Mouse (Mus musculus) forebrain, postnatal 0 days (tissue): ENCODE results near the gene Gmfg. TPM values are rescaled to one million over a fixed set of nuclear protein-coding genes. Genes with fewer than 3 reads are reported as not detected.

Source experiments
- ATAC-seq: fragments of 200-750 bp; cut with Nextera tagmentation; 2 replicates; pipeline ENCODE4 v1.8.0; 2017; ENCODE audit warnings: mild to moderate bottlenecking, moderate library complexity
- DNase-seq: peaks from one replicate; pipeline ENCODE4 v3.0.0-alpha.2; 2015
- H3K27ac ChIP-seq: fragments of 300-500 bp; sonication (generic); 2 replicates; pipeline ENCODE4 v1.5.1; 2014; ENCODE audit warnings: low read depth, mild to moderate bottlenecking, antibody characterized with exemption, low read length, moderate library complexity, mixed read lengths
- H3K27me3 ChIP-seq: fragments of 300-500 bp; sonication (generic); 2 replicates; pipeline ENCODE4 v1.6.1; 2014; ENCODE audit warnings: mild to moderate bottlenecking, low read length, mixed read lengths; ENCODE audit not compliant: insufficient read depth
- H3K36me3 ChIP-seq: fragments of 300-500 bp; sonication (generic); 2 replicates; pipeline ENCODE4 v1.6.1; 2014; ENCODE audit warnings: mild to moderate bottlenecking, moderate library complexity; ENCODE audit not compliant: insufficient read depth
- H3K4me1 ChIP-seq: fragments of 300-500 bp; sonication (generic); 2 replicates; pipeline ENCODE4 v1.6.1; 2014; ENCODE audit warnings: antibody characterized with exemption; ENCODE audit not compliant: insufficient read depth
- H3K4me2 ChIP-seq: fragments of 300-500 bp; sonication (generic); 2 replicates; pipeline ENCODE4 v1.6.1; 2014; ENCODE audit warnings: low read depth, mild to moderate bottlenecking, moderate library complexity
- H3K4me3 ChIP-seq: fragments of 300-500 bp; sonication (generic); 2 replicates; pipeline ENCODE4 v1.5.1; 2014; ENCODE audit warnings: low read depth, low read length, mixed read lengths
- H3K9ac ChIP-seq: fragments of 300-500 bp; sonication (generic); 2 replicates; pipeline ENCODE4 v1.6.1; 2014; ENCODE audit warnings: mild to moderate bottlenecking
- H3K9me3 ChIP-seq: fragments of 300-500 bp; sonication (generic); 2 replicates; pipeline ENCODE4 v1.6.1; 2016; ENCODE audit warnings: low read length
- CTCF ChIP-seq: sonication (generic); IDR thresholded peaks from 2 replicates; pipeline ENCODE4 v1.5.1; 2016; ENCODE audit warnings: antibody characterized with exemption, control low read depth, low read depth
- WGBS: fragments of 180-500 bp; shearing (Covaris S2); extraction: QIAGEN DNeasy Blood & Tissue Kit; methylation state at CpG from one replicate; pipeline ENCODE4 v1.1.7; 2014; 5-methylcytosine and 5-hydroxymethylcytosine counted together
- polyA plus RNA-seq: library from polyadenylated mRNA; unstranded; fragments of >200 nt; fragmentation: Nextera tagmentation; extraction: Ambion mirVana; gene quantifications from 2 replicates; pipeline ENCODE4 v1.2.1, GENCODE M21; 2015
- total RNA-seq: library from RNA; depleted of rRNA; stranded (reverse); fragments of >200 nt; gene quantifications from 2 replicates; pipeline ENCODE4 v1.2.3, GENCODE M21; 2014

Gene Gmfg
- total and polyA plus RNA-seq, 2 experiments from 2014 or later: 2.6 to 5.8 TPM

DNA sequence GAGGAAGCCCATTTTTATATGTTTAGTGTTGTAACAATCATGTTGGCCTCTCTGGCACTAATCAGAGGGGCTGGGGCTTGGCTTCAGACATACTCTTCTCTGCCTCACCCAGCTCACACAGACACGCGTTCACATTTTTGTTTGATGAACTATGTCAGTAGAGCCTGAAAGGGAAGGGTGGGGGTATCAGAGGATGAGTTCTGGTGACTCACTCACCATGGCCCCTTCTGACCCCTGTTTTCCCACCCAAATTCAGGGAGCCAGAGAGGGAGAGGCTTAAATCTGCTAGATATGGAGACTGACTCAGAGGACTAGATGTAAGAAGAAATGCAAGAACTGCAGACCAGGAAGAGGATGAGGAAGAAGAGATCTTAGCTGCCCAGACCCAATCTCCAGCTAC, 17.8 kb upstream of the Gmfg start:
- 97% methylated on average over 2 of the region's 2 CpGs for WGBS
- H3K9ac ChIP-seq: no peak overlapping the region
- ATAC-seq (no peak), DNase-seq (no peak)
- H3K27ac ChIP-seq: no peak overlapping the region
- peaks cover 50% of the 10 kb centered on the region for H3K36me3 ChIP-seq
- no peaks in the 10 kb centered on the region for H3K4me1 ChIP-seq
- TF ChIP-seq CTCF: no peak
- no peak overlapping the region for H3K4me2 ChIP-seq
- no peak overlapping the region for H3K4me3 ChIP-seq
- H3K9me3 ChIP-seq: no peaks in the 10 kb centered on the region
- H3K27me3 ChIP-seq: no peaks in the 10 kb centered on the region

DNA sequence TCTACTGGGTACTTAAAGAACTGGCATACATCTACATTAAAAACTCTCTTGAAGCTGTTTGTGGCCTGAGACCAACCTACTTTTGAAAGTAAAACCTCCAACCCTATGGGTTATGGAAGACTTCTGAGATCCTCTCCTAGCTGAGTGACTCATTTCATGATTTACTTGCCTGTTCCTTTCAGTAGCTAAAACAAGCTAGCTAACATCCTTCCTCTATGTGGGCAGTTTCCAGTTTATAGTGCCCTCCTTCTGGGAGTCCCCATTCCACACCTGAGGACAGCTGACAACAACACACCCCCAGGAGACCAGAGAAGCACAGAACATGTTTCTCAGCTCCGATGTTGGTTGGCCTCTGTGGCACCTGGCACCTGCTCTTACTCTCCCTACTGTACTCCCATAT, 14.2 kb upstream of the Gmfg start:
- no peak overlapping the region for H3K27ac ChIP-seq
- no peaks in the 10 kb centered on the region for H3K27me3 ChIP-seq
- H3K4me2 ChIP-seq: no peak overlapping the region
- H3K4me1 ChIP-seq: no peaks in the 10 kb centered on the region
- no peak overlapping the region for H3K4me3 ChIP-seq
- no peak for ATAC-seq
- H3K9me3 ChIP-seq: no peaks in the 10 kb centered on the region
- H3K9ac ChIP-seq: no peak overlapping the region
- peaks cover 37% of the 10 kb centered on the region for H3K36me3 ChIP-seq
- no peak for TF ChIP-seq CTCF
- 78% methylated on average over 1 of the region's 1 CpGs for WGBS
- DNase-seq: no peak

DNA sequence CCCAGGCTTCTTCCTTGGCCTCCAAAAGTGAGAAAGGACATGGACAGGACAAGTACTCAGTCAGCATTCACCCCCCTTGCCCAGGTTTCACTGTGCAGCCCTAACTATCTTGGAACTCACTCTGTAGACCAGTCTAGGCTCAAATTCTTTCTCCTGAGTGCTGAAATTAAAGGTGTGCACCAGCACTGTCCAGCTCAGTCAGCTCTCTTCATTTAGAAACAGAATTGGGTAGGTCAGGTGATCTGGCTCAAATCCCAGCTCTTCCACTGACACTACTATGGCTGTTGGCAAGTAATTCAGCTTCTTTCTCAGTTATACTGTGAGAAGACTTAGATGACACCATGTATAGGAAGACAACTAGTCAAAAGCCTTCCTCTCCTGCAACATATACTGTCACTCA, 9.5 kb upstream of the Gmfg start:
- H3K27ac ChIP-seq: no peak overlapping the region

DNA sequence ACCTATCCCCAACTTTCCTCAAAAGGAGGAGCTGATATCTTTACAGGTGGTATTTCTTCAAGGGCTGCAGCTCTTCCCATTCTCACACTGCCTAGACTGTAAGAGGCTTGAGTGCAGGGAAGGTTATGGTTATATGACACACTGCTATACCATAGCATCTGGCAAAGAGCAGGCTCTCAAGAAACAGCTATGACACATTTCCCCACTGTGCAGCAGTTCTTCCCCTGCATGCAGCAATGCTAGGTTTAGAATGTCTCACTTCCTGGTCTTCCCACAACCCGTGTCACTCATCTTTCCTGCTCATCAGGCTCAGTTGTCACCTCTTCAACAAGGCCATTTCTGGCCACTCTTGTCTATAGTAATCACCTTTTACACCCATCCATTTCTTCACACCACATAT, 6.7 kb upstream of the Gmfg start:
- Histone ChIP-seq H3K9me3 (no peaks in the 10 kb centered on the region), H3K9ac (no peak overlapping the region), H3K27ac (no peak overlapping the region), H3K27me3 (no peaks in the 10 kb centered on the region), H3K4me2 (no peak overlapping the region), H3K36me3 (peaks cover 10% of the 10 kb centered on the region; the same call in 1 of the 2 replicates), H3K4me1 (peaks cover 18% of the 10 kb centered on the region), H3K4me3 (no peak overlapping the region)
- DNase-seq (no peak), ATAC-seq (no peak)
- no peak for TF ChIP-seq CTCF
- 73% methylated on average over 1 of the region's 1 CpGs for WGBS

More for the DNA sequence above, 9.5 kb upstream of the Gmfg start:
- no peaks in the 10 kb centered on the region for H3K9me3 ChIP-seq
- no peak for TF ChIP-seq CTCF
- no peak overlapping the region for H3K4me2 ChIP-seq
- peaks cover 17% of the 10 kb centered on the region for H3K36me3 ChIP-seq
- ATAC-seq (no peak), DNase-seq (no peak)
- no peaks in the 10 kb centered on the region for H3K27me3 ChIP-seq
- no peak overlapping the region for H3K9ac ChIP-seq
- H3K4me3 ChIP-seq: no peak overlapping the region
- 0 out of 2 replicates have a peak, but pooled peaks cover 5% of the 10 kb centered on the region for H3K4me1 ChIP-seq

DNA sequence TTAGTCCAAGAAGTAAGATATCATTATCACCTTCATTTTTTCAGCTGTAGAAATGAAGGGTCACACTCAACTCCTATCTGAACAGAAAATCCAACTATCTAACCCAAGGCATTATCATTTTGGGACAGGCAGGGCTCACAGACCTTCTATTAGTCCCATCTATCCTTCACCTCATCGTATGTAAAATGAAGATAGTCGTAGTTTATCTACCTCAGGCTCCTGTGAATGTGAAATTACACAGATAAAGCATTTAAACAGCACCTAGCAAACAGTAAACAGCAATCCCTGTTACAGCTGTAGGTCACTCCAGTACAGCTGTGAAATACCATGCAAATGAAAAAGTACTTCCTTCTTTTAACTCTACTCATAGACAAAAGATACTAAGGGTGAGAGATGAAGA, 5.0 kb upstream of the Gmfg start:
- no peak overlapping the region for H3K4me2 ChIP-seq
- no peaks in the 10 kb centered on the region for H3K9me3 ChIP-seq
- WGBS: 93% methylated on average over 2 of the region's 2 CpGs
- no peak for TF ChIP-seq CTCF
- H3K27ac ChIP-seq: no peak overlapping the region
- no peaks in the 10 kb centered on the region for H3K27me3 ChIP-seq
- no peak overlapping the region for H3K9ac ChIP-seq
- peaks cover 18% of the 10 kb centered on the region for H3K4me1 ChIP-seq
- no peak for ATAC-seq
- DNase-seq: no peak
- no peak overlapping the region for H3K4me3 ChIP-seq
- H3K36me3 ChIP-seq: peaks cover 10% of the 10 kb centered on the region; the same call in 1 of the 2 replicates

DNA sequence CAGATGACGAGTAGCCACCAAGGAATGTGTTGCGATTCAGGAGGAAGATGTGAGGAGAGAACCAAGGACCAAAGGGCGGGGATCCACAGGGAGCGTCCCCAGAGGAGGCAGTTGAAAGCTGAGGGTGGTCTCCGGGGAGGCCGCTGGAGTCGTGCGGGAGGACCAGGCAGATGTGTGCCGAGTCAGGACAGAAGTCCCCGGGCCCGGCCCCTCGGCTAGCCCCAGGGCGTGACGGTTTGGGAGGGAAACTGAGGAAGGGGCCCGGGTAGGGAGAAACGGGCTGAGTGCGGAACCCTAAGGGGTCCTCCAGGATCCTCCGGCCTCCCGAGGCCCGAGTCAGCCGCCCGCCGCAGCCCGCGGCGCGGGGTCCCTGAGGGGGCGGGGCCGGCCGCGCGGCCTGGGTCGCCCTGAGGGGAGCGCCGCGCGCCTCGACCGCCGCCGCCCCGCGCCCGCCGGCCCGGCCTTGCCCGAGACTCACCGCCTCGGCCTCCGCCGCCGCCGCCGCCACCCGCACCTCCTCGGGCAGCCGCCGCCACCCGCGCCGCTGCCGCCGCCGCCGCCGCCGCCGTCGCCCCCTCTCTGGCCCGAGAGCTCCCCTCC, 1.5 kb upstream of the Gmfg start:
- Histone ChIP-seq H3K27me3 (no peaks in the 10 kb centered on the region), H3K4me3 (peak overlapping the region; percentile 72), H3K27ac (peak overlapping the region; percentile 72), H3K4me2 (peak overlapping the region; percentile 73), H3K9me3 (no peaks in the 10 kb centered on the region), H3K36me3 (peaks cover 10% of the 10 kb centered on the region; the same call in 1 of the 2 replicates), H3K9ac (peak overlapping the region; percentile 83), H3K4me1 (peaks cover 18% of the 10 kb centered on the region)
- DNase-seq (peak; percentile 22), ATAC-seq (peak; percentile 9)
- WGBS: 0% methylated on average over 28 of the region's 70 CpGs
- TF ChIP-seq CTCF: no peak

DNA sequence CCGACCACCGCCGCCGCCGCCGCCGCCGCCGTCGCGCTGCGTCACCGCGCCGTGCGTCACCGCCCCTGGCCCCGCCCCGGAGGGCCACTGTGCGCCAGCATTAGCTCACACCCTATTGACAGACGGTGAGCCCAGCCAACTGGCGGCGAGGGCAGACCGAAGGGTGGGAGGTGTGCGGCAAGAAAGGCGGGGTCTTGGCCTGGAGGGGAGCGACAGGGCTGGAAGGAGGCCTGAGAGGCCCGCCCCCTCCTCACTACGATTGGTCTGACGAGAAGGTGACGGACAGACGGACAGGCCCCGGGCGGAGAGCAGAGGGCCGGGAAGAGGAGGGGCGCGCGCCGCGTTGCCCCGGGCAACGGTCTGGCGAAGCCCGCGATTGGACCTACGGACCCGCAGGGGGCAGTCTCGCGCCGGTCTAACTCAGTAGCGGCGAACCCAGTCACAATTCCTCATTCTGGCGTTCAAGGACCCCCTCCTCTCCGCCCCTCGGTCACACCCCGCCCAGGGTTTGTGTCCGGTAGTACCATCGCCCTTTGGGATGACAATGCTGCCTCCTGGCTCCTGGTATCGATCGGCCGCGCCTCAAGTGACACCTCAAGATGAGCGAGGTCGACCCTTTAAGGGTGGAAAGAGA, 859 bp upstream of the Gmfg start:
- Histone ChIP-seq H3K9ac (peak overlapping the region; percentile 83), H3K4me3 (peak overlapping the region; percentile 72), H3K36me3 (peaks cover 4% of the 10 kb centered on the region; the same call in 1 of the 2 replicates), H3K4me1 (peaks cover 18% of the 10 kb centered on the region), H3K4me2 (peak overlapping the region; percentile 73), H3K27me3 (no peaks in the 10 kb centered on the region), H3K27ac (peak overlapping the region; percentile 85), H3K9me3 (no peaks in the 10 kb centered on the region)
- TF ChIP-seq CTCF: peak; percentile 78
- ATAC-seq (peak; percentile 96), DNase-seq (peak; percentile 100)
- WGBS: 2% methylated on average over 53 of the region's 64 CpGs
